Mouse (Mus musculus): ENCODE results near the gene Tenm4.
A peak's percentile ranks its signal among the peaks of the same experiment; 100 is the strongest.

Tenm4 gene

DNA sequence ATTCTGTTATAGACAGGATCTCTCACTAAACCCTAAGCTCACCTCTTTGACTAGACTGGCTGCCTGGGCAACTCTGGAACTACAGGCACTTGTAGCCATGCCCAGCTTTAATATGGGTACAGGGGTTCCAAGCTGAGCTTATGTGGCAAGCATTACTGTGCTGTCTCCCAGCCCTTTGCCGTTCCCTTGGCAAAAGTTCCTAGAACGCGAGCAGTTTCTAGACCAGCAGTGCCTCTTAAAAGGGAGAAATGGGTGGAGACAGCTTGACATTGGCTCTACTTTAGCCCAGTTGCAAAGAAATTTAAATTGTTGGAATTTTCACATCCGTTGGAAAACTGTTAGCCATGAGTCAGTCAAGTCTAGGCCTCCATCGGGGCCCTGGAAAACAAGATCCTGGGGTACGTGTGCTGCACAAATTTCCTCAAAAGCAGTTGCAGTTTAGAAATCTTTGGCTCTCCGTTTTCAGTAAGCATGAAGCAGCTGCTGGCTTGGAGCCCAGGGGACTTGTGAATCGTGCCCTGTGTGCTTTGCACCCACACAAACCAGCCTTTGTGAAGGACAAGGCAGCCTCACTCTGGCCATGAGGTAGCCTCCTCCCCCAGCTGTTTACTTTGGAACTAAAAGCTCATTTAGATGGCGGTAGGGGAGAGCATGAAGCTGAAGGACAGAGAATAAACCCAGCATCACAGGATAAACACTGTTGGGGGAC is 625.1 kb downstream of the Tenm4 start:
- peak; percentile 83 for DNase-seq

DNA sequence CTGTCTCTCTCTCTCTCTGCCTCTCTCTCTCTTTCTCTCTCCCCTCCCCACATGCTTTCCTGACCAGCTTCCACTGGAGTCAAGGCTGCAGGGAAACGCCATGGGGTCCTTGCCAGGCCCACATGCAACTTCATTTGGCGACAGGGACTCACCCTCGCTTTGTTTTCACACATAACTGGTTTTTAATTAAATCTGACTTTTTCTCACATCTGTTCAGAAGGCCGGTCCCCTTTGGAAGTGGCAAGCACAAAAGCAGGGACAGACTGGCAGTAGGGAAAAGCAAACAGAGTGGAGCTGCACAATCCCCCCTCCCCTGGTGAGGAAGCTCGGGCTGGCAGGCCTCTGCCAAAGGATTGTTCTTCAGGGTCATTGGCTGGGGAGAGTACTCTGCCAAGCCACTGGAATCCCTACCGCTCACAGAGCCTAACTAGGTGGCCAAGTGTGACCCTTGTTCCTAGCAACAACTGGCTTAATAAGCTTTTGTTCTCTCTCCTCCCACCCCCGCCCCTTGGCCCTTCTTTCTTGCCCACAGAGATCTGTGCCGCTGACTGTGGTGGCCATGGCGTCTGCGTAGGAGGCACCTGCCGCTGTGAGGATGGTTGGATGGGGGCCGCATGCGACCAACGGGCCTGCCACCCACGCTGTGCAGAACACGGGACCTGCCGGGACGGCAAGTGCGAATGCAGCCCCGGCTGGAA is 625.9 kb downstream of the Tenm4 start:
- peak; percentile 53 for DNase-seq

DNA sequence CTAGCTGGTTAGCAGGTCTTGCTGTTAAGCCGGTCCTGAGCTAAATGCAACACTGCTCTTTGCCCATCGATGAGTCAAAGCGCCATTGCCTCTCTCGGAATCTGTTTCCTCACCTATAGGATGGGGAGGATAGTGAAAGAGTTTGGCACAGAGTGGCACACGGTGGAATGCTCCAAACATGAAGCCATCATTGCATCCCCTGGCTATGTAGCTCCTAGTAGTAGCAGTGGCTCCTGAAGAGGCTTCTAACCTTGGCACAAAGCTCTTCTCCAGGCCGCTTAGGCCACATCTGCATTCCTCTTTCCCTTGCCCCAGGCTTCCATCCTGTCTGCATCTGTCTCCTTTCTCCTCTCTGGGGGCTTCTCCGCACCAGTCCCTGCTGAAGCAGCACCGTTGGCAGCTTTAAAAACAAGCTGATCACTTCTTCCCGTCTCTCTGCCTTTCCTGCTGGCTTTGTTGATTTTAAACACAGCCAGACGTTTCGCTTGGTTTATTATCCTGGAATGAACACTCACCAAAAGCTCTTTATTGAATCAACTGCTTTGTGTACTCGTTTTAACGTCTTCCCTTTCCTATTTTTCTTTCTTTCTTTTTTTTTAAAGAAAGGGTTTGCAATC is 626.8 kb downstream of the Tenm4 start:
- peak; percentile 20 for DNase-seq

DNA sequence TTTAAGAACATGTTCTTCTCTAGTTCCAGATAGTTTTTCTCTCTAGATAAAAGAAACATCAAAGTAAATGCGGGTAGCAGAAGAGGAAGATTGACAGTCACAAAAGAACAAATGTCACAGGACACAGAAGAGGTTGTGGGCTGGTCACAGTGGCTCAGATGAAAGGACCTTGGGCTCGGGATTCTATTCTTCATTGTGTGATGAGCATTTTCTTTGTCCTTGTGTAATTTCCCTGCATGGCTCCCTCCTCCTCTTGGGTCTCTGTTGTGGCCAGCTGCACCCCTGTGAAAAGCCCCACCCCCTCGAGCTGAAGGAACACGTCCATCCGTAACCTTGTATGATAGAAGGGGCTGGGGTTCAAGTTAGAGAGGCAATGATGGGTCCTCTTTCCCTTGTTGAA is 628.8 kb downstream of the Tenm4 start:
- DNase-seq: no peak

- DNase-seq: no peak
Observed at GRCm38 (mm10) chr7:96801368-96801767, 630.3 kb downstream of the Tenm4 start.

- no peak for DNase-seq
Observed at GRCm38 (mm10) chr7:96802216-96802615, 631.2 kb downstream of the Tenm4 start.

DNA sequence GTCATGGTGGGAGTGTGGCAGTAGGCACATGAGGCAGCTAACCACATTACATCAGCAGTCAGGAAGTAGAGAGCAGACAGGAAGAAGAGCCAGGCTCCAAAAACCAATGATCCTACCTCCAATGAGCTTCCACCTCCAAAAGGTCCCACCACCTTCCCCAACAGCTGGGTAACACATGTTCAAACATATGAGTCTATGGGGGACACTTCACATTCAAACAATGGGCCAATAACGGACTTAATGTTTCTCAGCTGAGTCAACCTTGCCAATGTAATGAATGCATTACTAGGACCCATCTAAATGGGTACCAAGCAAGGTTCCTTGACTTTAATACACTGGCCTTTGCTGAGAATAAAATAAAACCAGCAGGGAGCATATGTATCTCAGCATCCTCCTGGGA is 635.5 kb downstream of the Tenm4 start:
- DNase-seq: no peak

DNA sequence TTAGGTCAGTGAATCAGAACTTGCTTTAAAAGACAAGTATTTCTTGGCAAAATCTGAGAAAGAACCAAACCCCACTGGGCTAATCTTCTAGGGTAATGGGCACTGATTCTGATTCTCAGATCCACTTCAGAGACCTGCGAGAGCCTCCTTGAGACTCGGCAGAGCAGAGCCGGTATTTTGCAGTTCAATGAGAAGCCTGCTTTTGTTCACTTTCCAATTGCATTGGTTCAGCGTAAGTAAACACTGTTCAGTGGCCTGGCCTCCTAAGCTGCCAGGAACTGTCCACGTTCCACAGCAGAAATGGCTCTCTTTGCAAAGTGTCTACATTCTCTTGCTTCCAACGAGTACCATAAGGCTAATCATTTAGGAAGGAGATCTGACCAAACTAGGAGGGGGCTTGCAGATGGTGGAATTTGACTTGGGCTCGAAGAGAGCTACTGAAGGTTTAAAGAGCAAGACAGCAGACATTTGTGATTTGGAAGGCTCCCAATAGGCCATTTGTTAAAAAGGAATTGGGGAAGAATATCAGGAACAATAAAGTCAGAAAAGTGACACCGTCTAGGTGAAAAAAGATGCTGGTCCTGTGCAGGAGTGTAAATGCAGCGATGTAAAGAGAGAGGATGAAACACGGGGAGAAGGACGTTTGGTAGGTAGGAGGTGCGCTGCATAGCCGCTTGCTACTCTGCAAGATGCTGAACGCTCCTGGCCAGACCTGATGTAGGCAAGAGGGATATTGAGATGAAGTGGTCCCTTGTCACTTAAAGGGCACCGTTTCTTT is 636.4 kb downstream of the Tenm4 start:
- DNase-seq: no peak

GRCm38 (mm10) chr7:96808059-96808646 is 637.1 kb downstream of the Tenm4 start:
- DNase-seq: no peak

DNA sequence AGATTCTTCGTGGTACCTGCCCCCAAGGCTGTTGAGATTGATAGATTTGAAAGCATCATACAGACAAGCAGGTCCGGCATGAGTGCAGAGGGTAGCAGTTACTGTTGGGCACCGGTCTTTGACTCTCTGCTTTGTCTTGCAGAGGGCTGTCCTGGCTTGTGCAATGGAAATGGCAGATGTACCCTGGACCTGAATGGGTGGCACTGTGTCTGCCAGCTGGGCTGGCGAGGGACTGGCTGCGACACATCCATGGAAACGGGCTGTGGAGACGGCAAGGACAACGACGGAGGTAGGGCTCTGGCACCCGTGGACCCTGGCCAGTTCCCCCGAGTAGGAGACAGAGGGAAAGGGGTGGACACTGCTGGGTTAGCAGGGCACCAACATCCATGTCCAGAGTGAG is 640.6 kb downstream of the Tenm4 start:
- no peak for DNase-seq

- DNase-seq: peak; percentile 9
Observed at GRCm38 (mm10) chr7:96813036-96813435, 642.0 kb downstream of the Tenm4 start.

DNA sequence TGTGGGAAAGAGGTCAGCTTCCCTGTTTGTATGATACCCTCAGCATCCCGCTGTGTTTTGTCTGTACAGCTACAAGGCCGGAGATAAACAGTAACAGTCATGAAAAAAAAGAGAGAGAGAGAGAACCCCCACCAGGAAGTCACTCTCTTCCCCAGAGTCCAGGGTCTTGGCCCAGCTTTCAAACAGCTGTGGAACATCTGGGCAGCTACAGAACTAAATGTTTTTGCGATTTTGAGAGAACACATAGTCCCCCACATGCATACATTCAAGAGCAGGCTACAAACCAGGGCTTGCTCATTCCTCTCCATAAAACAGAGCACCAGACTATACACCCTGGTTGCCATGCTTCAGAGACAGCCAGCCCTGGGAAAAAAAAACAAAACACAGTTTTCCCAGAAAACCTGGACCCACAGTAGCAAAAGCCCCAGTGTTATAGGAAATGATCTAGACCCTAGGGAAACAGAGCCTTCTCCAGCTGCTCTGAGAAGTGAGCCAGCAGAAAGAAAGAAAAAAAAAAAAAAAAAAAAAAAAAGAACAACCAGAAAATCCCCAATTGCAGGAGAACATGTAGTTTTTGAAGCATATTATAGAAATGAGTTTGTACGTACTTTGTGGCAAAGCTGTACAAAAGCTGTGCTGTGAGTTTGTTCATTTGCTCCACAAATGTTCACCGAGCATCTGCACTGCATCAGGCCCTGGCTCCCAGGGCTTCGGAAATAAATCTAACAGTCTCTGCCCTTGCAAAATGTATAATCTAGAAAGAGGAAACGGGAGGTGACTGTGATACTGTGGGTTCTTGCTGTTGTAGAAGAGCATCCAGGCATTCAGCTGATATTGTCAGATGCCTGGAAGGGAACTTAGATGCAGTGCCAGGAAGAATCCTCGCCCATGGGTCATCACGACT is 642.7 kb downstream of the Tenm4 start:
- DNase-seq: peak; percentile 15

DNA sequence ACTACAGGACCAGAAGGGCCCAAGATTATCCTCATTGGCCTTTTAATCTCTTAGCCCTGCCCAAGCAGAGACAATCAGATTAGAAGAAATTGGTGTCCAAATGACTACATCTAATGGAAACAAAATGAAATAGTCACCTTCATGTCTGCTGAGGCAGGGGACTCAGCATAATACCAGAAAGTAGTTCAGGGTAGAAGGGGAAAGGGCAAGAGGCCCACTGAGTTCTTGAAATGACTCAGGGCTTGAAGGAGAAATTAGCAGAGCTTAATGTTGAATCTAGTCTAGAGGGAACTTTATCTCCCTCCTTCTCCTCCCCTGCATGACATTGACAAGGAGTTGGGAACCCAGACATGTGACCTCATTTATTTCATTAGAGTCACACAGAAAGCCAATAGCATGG is 643.5 kb downstream of the Tenm4 start:
- DNase-seq: no peak

DNA sequence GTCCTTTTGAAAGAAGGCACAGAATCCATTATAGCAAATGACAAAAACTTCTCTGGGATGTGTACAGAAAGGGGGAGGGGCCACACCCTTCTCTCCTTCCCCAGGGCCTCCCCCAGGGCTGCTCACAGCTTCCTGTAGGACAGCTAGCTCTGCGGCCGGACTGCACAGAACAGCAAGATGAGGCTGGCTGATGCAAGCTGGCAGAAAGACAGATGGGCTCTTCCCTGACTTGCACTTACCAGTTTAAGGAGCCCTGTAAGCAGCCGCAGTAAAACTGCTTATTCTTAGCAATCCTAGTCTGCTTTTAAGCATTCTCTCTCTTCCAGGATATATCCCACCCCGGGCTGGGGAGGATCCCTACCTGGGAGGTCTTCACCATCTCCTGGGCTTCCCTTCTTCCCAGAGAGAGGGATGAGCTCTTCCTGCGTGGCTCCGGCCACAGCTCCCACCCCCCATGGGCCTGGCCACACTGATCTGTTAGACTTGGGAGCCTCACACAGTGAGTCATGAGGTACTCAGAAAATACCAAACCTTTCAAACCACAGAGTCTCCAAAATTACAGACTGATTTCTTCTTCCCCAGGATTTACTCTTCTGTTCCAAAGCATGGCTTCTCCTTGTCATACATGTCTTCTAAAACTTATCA is 646.1 kb downstream of the Tenm4 start:
- DNase-seq: no peak

- no peak for DNase-seq
Observed at GRCm38 (mm10) chr7:96818236-96818916, 647.3 kb downstream of the Tenm4 start.

- no peak for DNase-seq
Observed at GRCm38 (mm10) chr7:96819538-96819937, 648.5 kb downstream of the Tenm4 start.

DNA sequence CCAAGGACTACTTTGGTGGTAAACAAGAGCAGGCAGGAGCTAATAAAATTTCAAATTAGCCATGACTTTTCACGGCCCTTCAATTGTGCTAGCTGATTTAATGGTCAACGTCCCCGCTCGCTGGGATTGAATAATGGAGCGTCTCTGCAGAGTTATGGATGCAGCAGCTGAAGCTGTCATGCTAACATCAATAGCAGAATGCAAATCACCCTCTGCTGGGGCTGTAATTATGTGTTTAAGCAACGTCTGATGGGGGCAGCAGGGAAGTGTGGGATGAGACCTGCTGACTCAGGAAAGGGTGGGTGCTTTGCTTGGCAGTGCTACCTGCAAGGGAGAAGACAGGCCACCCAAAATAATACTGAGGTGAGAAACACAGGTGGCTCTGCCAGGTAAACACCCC is 649.3 kb downstream of the Tenm4 start:
- DNase-seq: no peak

DNA sequence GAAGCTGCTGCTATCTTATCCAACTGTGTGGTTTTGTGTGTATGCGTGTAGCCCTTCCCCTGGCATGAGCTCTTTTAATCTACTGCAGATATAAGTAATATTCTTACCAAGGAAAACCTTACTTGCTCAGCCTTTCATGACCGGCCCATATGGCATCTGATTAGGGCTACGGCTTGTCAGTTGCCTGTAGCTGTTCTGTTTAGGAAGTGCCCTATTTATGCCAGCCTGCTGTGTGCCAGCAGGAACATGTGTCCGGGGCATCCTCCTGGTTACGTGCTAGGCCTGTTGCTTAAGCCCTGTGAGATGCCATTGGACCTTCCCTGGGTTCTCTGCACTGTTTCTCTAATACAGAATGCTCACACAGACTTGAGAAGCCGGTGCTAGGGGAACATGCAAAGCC is 655.1 kb downstream of the Tenm4 start:
- DNase-seq: no peak

DNA sequence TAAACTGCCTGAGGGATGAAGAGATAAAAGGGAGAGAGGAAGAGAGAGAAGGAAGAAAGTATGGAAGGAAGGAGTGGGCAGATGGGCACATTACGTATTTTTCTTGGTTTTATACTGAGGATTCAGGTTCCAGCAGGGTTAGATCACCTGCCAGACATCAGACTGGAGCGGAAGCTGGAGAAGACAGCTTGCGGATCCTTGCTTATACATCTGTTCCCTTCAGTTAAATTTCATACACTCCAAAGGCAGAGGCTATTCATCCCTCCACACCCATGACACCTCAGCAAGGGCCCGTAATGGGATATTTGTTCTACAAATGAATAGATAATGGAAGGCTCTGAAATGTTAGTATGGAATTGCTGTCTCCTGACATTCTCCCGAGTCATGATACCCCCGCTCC is 655.6 kb downstream of the Tenm4 start:
- no peak for DNase-seq

DNA sequence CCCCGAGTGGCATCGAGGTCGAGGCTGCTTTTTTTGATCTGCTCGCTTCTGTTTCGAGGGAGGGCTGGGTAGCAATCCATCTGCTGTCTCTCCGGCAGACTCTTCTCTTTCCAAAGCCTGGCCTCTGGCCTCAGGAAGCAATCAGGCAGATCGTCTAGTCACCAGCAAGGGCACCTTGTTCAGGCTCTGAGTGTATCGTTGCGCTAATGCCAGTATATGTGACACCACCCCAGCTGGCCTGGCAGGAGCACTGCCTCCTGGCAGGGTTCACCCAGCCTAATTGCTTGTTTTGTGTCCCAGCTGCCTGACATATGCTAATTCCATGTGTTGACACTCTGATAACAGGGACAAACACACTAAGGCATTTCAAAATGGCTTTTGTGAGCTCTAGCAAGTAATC is 661.5 kb downstream of the Tenm4 start:
- DNase-seq: peak; percentile 13

DNA sequence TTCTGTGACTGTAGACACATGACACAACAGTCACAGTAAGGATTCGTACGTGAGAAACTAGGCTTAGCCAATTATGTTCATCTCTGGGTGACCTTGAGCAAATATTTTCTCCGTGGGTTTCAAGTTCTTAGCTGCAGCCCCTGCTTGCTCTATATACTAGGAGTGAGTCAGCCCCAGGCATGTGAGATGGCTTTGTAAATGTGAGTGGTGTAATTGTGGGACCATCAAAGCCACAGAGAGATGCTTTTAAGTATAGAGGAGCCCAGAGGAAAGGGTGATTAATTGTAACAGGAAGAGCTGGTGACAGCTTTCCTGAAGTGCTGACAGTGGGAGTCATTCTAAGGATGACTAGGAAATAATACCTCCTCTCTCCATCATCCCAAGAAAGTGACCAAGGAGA is 662.0 kb downstream of the Tenm4 start:
- DNase-seq: no peak
